Mouse (Mus musculus) cerebellum, postnatal 14 days (tissue): ENCODE measurements around the gene Smim23.

Experiments
- DNase-seq, 2 experiments: peaks; one replicate each; pipeline ENCODE4 v3.0.0; 2021; ENCODE audit warnings: mixed read lengths in 2 of 2

The Smim23 gene

DNA sequence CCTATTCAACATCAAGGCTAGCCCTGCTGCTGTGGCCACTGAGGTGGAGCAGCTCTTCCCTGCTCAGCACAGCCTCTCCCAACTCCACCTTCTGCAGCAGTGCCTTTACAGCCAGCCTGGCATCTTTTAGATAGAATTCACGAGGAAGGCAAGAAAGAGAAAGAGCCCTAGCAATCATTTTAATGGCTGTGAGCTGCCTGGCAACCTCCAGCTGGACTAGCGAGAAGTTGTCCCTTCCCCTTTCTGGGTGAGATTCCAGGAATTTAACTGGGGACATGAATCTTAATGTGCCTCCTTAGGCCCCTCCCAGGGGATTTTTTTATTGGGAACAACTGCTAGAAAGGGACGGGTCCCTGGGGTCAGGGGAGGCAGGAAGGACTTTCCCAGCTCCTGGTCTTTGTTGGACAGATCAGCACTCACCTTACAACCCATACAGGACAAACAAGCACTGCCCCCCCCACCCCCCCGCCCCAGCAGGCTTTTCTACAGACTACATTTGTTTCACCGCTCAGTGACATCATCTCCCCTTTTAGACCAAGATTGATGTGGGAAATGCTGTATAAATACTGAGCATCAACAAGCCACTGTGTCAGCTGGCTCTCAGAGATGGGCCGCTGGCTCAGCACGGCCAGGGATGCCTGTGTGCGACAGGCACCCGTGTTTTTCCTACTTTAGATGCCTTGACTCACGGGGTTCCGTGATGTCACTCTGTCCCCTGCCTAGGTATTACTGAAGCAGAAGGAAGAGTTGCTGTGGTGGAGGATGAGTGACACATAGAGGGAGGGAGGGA is 43.5 kb downstream of the Smim23 start:
- DNase-seq: no peak

DNA sequence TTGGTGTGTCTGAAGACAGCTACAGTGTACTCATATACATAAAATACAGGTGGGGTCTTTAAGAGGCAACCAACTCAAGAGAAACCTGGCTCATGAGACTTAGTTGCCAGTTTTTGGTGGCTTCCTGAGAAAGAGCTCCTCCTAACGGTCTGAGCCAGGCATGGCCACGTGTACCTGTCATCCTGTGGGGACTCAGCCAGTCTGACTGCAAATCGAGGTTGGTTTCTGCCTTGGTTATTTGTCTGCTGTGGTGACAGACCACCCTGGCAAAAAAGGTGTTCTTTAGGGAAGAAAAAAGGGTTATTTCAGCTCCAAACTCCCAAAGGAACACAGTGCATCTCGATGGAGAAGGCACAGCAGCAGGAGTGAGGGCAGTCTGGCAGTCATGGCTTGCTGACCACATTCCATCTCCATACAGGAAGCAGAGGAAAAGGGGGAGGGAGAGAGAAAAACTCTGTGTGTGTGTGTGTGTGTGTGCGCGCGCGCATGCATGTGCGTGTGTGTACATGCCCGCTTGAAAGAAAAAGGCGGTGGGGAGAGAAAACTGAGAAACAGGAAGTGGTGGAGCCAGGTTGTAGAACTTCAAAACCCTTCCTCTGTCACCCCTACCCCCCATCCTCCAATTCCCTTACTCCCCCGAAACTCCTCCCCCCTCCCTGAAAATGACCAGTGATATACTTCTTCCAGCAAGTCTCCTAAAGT is 55.6 kb downstream of the Smim23 start:
- no peak for DNase-seq
